Mouse (Mus musculus): ENCODE results near the gene Slc44a4. TPM values are rescaled to one million over a fixed set of nuclear protein-coding genes. Genes with fewer than 3 reads are reported as not detected.
A peak's percentile ranks its signal among the peaks of the same experiment; 100 is the strongest.
"Not testable (repeated sequence)": the region's sequence is repeated elsewhere in the genome, so short reads cannot be mapped to it uniquely, and the experiment has no call there.

The Slc44a4 gene
- polyA plus RNA-seq, 1 experiment from 2014 or later = 108 TPM

DNA sequence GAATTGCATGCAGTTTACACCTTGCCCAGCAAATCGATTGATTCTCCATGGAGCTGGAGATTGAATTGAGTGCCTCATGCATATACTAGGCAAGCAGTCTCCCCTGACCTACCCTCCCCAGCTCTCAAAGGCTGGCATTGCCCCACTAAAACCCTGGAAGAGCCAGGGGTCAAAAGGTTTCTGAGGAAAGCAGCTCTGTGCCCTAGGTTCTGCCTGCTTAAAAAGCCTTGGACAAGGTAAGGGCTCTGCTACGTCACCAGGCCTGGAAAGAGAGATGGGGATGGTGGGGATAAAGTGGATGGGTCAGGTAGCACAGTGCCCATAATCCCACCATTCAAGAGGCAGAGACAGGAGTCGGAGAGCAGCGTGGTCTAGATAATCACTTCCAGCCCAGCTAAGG lies 40.6 kb downstream of the Slc44a4 start:
- Histone ChIP-seq H3K4me2 (ENCODE audit: low read depth, low read length) (no peak overlapping the region), H3K9me3 (ENCODE audit: control insufficient read depth, low read length) (no peaks in the 10 kb centered on the region), H3K4me1 (ENCODE audit: control insufficient read depth, insufficient read depth, low read length) (peaks cover 15% of the 10 kb centered on the region; the same call in 1 of the 2 replicates), H3K4me3 (ENCODE audit: low read length) (no peak overlapping the region), H3K9ac (ENCODE audit: low read depth, low read length) (no peak overlapping the region), H3K27me3 (replicated peaks; ENCODE audit: control insufficient read depth, insufficient read depth, low read length) (no peaks in the 10 kb centered on the region; the same call in 1 of the 2 replicates), H3K27ac (ENCODE audit: low read length) (no peak overlapping the region), H3K36me3 (ENCODE audit: control insufficient read depth, insufficient read depth, low read length) (peaks cover 4% of the 10 kb centered on the region)
- WGBS = 94% methylated on average over 4 of the region's 4 CpGs
- no peak for ATAC-seq

DNA sequence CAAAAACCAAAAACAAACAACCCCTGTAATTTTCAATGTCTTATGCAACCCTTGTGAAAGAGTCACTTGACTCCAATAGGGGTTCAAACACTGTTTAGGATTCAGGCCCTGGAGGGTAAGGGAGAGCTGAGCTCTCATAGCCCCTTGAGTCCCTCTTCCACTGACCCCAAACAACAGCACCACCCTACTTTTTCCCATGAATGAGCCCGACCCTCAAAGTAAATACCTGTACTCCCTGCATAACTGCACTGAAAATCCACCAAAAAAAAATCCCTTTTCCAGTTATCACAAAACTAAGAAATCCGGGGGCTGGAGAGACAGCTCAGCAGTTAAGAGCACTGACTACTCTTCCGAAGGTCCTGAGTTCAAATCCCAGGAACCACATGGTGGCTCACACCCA lies 41.6 kb downstream of the Slc44a4 start:
- H3K9ac ChIP-seq (ENCODE audit: low read depth, low read length) = no peak overlapping the region
- no peaks in the 10 kb centered on the region; the same call in 1 of the 2 replicates for H3K27me3 ChIP-seq (replicated peaks; ENCODE audit: control insufficient read depth, insufficient read depth, low read length)
- H3K36me3 ChIP-seq (ENCODE audit: control insufficient read depth, insufficient read depth, low read length) = peaks cover under 1% of the 10 kb centered on the region; the same call in 1 of the 2 replicates
- H3K9me3 ChIP-seq (ENCODE audit: control insufficient read depth, low read length) = no peaks in the 10 kb centered on the region
- no peak for ATAC-seq
- no peak overlapping the region for H3K4me3 ChIP-seq (ENCODE audit: low read length)
- no peak overlapping the region for H3K27ac ChIP-seq (ENCODE audit: low read length)
- WGBS = 82% methylated on average over 3 of the region's 3 CpGs
- H3K4me1 ChIP-seq (ENCODE audit: control insufficient read depth, insufficient read depth, low read length) = peaks cover 9% of the 10 kb centered on the region; the same call in 1 of the 2 replicates
- H3K4me2 ChIP-seq (ENCODE audit: low read depth, low read length) = no peak overlapping the region

- H3K36me3 ChIP-seq (ENCODE audit: control insufficient read depth, insufficient read depth, low read length) = no peaks in the 10 kb centered on the region
- WGBS = 44% methylated on average over 1 of the region's 1 CpGs
Measured at GRCm38 (mm10) chr17:34956340-34956739, 42.1 kb downstream of the Slc44a4 start.

GRCm38 (mm10) chr17:34957291-34957690 lies 43.0 kb downstream of the Slc44a4 start:
- H3K36me3 ChIP-seq (ENCODE audit: control insufficient read depth, insufficient read depth, low read length); H3K4me3 ChIP-seq (ENCODE audit: low read length); ATAC-seq; H3K9ac ChIP-seq (ENCODE audit: low read depth, low read length); H3K27ac ChIP-seq (ENCODE audit: low read length); H3K9me3 ChIP-seq (ENCODE audit: control insufficient read depth, low read length); H3K27me3 ChIP-seq (replicated peaks; ENCODE audit: control insufficient read depth, insufficient read depth, low read length); H3K4me2 ChIP-seq (ENCODE audit: low read depth, low read length): not testable (repeated sequence)
- 11% methylated on average over 29 of the region's 40 CpGs for WGBS
- H3K4me1 ChIP-seq (ENCODE audit: control insufficient read depth, insufficient read depth, low read length) = peaks cover 12% of the 10 kb centered on the region; the same call in 1 of the 2 replicates

More at GRCm38 (mm10) chr17:34956340-34956739, 42.1 kb downstream of the Slc44a4 start:
- no peak overlapping the region for H3K4me2 ChIP-seq (ENCODE audit: low read depth, low read length)
- no peaks in the 10 kb centered on the region; the same call in 1 of the 2 replicates for H3K27me3 ChIP-seq (replicated peaks; ENCODE audit: control insufficient read depth, insufficient read depth, low read length)
- no peak for ATAC-seq
- H3K9me3 ChIP-seq (ENCODE audit: control insufficient read depth, low read length) = no peaks in the 10 kb centered on the region
- H3K27ac ChIP-seq (ENCODE audit: low read length) = no peak overlapping the region
- H3K4me3 ChIP-seq (ENCODE audit: low read length) = no peak overlapping the region
- H3K4me1 ChIP-seq (ENCODE audit: control insufficient read depth, insufficient read depth, low read length) = peaks cover 11% of the 10 kb centered on the region; the same call in 1 of the 2 replicates
- H3K9ac ChIP-seq (ENCODE audit: low read depth, low read length) = no peak overlapping the region

- not testable (repeated sequence) for ATAC-seq; H3K4me3 ChIP-seq (ENCODE audit: low read length); H3K4me2 ChIP-seq (ENCODE audit: low read depth, low read length); H3K9ac ChIP-seq (ENCODE audit: low read depth, low read length); H3K9me3 ChIP-seq (ENCODE audit: control insufficient read depth, low read length); H3K27me3 ChIP-seq (replicated peaks; ENCODE audit: control insufficient read depth, insufficient read depth, low read length); H3K27ac ChIP-seq (ENCODE audit: low read length); H3K36me3 ChIP-seq (ENCODE audit: control insufficient read depth, insufficient read depth, low read length)
- 22% methylated on average over 26 of the region's 40 CpGs for WGBS
- peaks cover 10% of the 10 kb centered on the region; the same call in 1 of the 2 replicates for H3K4me1 ChIP-seq (ENCODE audit: control insufficient read depth, insufficient read depth, low read length)
Measured at GRCm38 (mm10) chr17:34957966-34958365, 43.7 kb downstream of the Slc44a4 start.

- H3K36me3 ChIP-seq (ENCODE audit: control insufficient read depth, insufficient read depth, low read length); H3K9me3 ChIP-seq (ENCODE audit: control insufficient read depth, low read length); H3K9ac ChIP-seq (ENCODE audit: low read depth, low read length); H3K27ac ChIP-seq (ENCODE audit: low read length); H3K27me3 ChIP-seq (replicated peaks; ENCODE audit: control insufficient read depth, insufficient read depth, low read length); H3K4me1 ChIP-seq (ENCODE audit: control insufficient read depth, insufficient read depth, low read length): not testable (repeated sequence)
- Histone ChIP-seq H3K4me2 (ENCODE audit: low read depth, low read length) (peak overlapping the region; percentile 58), H3K4me3 (ENCODE audit: low read length) (peak overlapping the region; percentile 39)
- WGBS = under 1% methylated on average over 29 of the region's 47 CpGs
- ATAC-seq = peak; percentile 33
Measured at GRCm38 (mm10) chr17:34958734-34959129, 44.5 kb downstream of the Slc44a4 start.

DNA sequence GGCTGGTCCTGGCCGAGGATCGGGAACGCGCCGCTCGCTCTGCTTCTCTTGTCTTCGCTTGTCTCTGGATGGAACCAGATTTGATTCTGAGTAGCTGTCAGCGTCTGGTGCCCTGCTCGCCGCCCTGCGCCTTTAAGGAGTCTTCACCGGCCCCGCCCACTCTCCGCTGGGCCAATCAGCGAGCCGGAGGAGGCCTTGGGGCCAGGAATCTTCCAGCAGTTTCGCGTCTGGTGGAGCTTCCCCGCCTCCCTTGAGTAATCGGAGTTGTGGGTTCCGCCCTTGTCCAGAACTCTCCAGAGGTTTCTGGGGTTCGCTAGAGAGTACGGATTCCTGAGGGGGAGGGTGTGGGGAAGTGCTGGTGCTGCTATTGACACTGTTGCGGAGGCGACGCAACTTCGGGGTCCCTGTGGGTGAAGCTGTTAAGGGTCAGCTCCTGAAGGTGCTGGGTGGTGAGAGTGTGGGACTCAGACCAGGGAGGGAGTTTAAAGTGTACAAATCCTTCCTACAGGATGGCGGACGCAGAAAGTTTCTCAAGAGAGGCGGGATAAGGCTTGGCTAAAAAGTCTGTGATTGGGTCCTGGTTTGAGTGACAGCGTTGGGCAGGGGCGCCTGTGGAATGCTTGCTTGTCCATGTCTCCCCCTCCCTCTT lies 45.0 kb downstream of the Slc44a4 start, which contains the start of gene Hspa1b:
Gene Hspa1b (minus strand): TSS at position 109 of the 649 bp plus-strand sequence.
- H3K4me3 ChIP-seq (ENCODE audit: low read length) = peak within 1 kb of the TSS; percentile 62
- peak within 1 kb of the TSS; percentile 98 for H3K27ac ChIP-seq (ENCODE audit: low read length)
- peak; percentile 96 for ATAC-seq
- H3K36me3 ChIP-seq (ENCODE audit: control insufficient read depth, insufficient read depth, low read length); H3K9me3 ChIP-seq (ENCODE audit: control insufficient read depth, low read length); H3K27me3 ChIP-seq (replicated peaks; ENCODE audit: control insufficient read depth, insufficient read depth, low read length); H3K4me1 ChIP-seq (ENCODE audit: control insufficient read depth, insufficient read depth, low read length): not testable (repeated sequence)
- peak within 1 kb of the TSS; percentile 71 for H3K4me2 ChIP-seq (ENCODE audit: low read depth, low read length)
- peak within 1 kb of the TSS; percentile 76 for H3K9ac ChIP-seq (ENCODE audit: low read depth, low read length)
- under 1% methylated on average over 26 of the region's 32 CpGs for WGBS

DNA sequence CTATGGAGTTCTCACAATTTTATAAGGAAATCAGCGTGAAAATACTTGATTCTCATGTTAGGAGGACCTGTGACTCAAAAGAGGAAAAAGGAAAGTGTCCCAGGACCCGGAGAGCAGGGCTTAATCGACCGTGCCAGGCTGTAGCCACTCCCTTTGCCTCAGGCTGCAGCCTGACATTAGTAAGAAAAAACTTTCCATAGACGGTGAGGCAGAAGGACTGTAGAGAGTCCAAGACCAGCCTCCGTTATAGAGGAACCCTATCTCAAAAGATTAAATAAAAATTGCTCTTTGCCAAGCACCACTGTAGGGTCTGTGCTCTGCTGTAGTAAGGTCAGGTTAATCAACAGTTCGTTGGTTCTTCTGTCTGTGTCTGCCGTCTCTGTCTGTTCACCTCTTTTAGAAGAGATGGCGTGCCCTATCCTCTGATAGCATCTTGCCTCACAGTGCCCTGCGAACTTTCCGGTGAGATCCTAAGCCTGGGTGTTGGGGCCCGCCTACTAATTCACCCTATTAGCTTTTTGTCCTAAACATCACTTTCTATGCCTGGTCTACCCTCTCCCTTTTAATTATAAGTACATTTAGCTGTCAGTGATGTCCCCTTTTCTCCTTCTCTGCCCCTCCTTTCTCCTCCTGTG lies 45.7 kb downstream of the Slc44a4 start:
- Histone ChIP-seq H3K4me3 (ENCODE audit: low read length) (peak overlapping the region; percentile 62), H3K9ac (ENCODE audit: low read depth, low read length) (peak overlapping the region; percentile 76)
- peak; percentile 11 for ATAC-seq

GRCm38 (mm10) chr17:34960702-34961493 lies 46.6 kb downstream of the Slc44a4 start:
- H3K4me3 ChIP-seq (ENCODE audit: low read length) = no peak overlapping the region
- peak overlapping the region; percentile 18; the same call in 1 of the 2 replicates for H3K27ac ChIP-seq (ENCODE audit: low read length)
- H3K36me3 ChIP-seq (ENCODE audit: control insufficient read depth, insufficient read depth, low read length) = no peaks in the 10 kb centered on the region
- no peak overlapping the region for H3K4me2 ChIP-seq (ENCODE audit: low read depth, low read length)
- no peaks in the 10 kb centered on the region; the same call in 1 of the 2 replicates for H3K27me3 ChIP-seq (replicated peaks; ENCODE audit: control insufficient read depth, insufficient read depth, low read length)
- no peak for ATAC-seq
- H3K4me1 ChIP-seq (ENCODE audit: control insufficient read depth, insufficient read depth, low read length) = peaks cover 9% of the 10 kb centered on the region
- no peak overlapping the region for H3K9ac ChIP-seq (ENCODE audit: low read depth, low read length)
- no peaks in the 10 kb centered on the region for H3K9me3 ChIP-seq (ENCODE audit: control insufficient read depth, low read length)

More for the DNA sequence above, 45.7 kb downstream of the Slc44a4 start:
- no peaks in the 10 kb centered on the region for H3K36me3 ChIP-seq (ENCODE audit: control insufficient read depth, insufficient read depth, low read length)
- peaks cover 9% of the 10 kb centered on the region for H3K4me1 ChIP-seq (ENCODE audit: control insufficient read depth, insufficient read depth, low read length)
- H3K9me3 ChIP-seq (ENCODE audit: control insufficient read depth, low read length) = no peaks in the 10 kb centered on the region
- H3K27me3 ChIP-seq (replicated peaks; ENCODE audit: control insufficient read depth, insufficient read depth, low read length) = no peaks in the 10 kb centered on the region; the same call in none of the 2 replicates
- H3K4me2 ChIP-seq (ENCODE audit: low read depth, low read length) = peak overlapping the region; percentile 71
- WGBS = 9% methylated on average over 12 of the region's 12 CpGs
- peak overlapping the region; percentile 98 for H3K27ac ChIP-seq (ENCODE audit: low read length)

All from intestine, embryonic 16.5 days (tissue).